Mouse (Mus musculus) liver, embryonic 16.5 days (tissue): Measurements from ENCODE around the gene Gse1. TPM values are rescaled to one million over a fixed set of nuclear protein-coding genes. Genes with fewer than 3 reads are reported as not detected.

Experiments used
- ATAC-seq: fragments of 200-750 bp; cut with Nextera tagmentation; 2 replicates; pipeline ENCODE4 v1.8.0; 2017; ENCODE audit warnings: low read depth, mild to moderate bottlenecking, moderate number of reproducible peaks, moderate library complexity
- H3K27ac ChIP-seq: fragments of 300-500 bp; sonication (generic); 2 replicates; pipeline ENCODE4 v1.5.1; 2014; ENCODE audit warnings: mild to moderate bottlenecking, low read length
- H3K27me3 ChIP-seq: fragments of 300-500 bp; sonication (generic); 2 replicates; pipeline ENCODE4 v1.6.1; 2014; ENCODE audit warnings: low read depth, low read length, mixed read lengths; ENCODE audit not compliant: control insufficient read depth, insufficient read depth
- H3K36me3 ChIP-seq: fragments of 300-500 bp; sonication (generic); 2 replicates; pipeline ENCODE4 v1.6.1; 2014; ENCODE audit warnings: mild to moderate bottlenecking; ENCODE audit not compliant: control insufficient read depth, insufficient read depth
- H3K4me1 ChIP-seq: fragments of 300-500 bp; sonication (generic); 2 replicates; pipeline ENCODE4 v1.6.1; 2014; ENCODE audit warnings: low read depth, low read length, mixed read lengths; ENCODE audit not compliant: control insufficient read depth
- H3K4me2 ChIP-seq: fragments of 300-500 bp; sonication (generic); 2 replicates; pipeline ENCODE4 v1.6.1; 2014; ENCODE audit warnings: low read depth, low read length, mixed read lengths
- H3K4me3 ChIP-seq: fragments of 300-500 bp; sonication (generic); 2 replicates; pipeline ENCODE4 v1.5.1; 2014; ENCODE audit warnings: low read depth, mild to moderate bottlenecking, low read length
- H3K9ac ChIP-seq: fragments of 300-500 bp; sonication (generic); 2 replicates; pipeline ENCODE4 v1.6.1; 2014; ENCODE audit warnings: low read depth, low read length
- H3K9me3 ChIP-seq: fragments of 300-500 bp; sonication (generic); replicated peaks from 2 replicates; pipeline ENCODE4 v1.6.1; 2016; ENCODE audit warnings: low read length; ENCODE audit not compliant: control insufficient read depth
- WGBS: fragments of 180-500 bp; shearing (Covaris S2); extraction: QIAGEN DNeasy Blood & Tissue Kit; methylation state at CpG from one replicate; pipeline ENCODE4 v1.1.7; 2014; ENCODE audit not compliant: insufficient replicate concordance; 5-methylcytosine and 5-hydroxymethylcytosine counted together
- polyA plus RNA-seq: library from polyadenylated mRNA; unstranded; fragments of >200 nt; fragmentation: Nextera tagmentation; extraction: Ambion mirVana; gene quantifications from 2 replicates; pipeline ENCODE4 v1.2.1, GENCODE M21; 2015

Gene Gse1
- 7.6 and 9.5 TPM in 2 replicates for polyA plus RNA-seq

- peak; percentile 75 for ATAC-seq
- Histone ChIP-seq H3K4me3 (peak within 1 kb of the TSS; percentile 55), H3K27me3 (peaks cover 54% of the 10 kb centered on the region), H3K4me2 (peak within 1 kb of the TSS; percentile 73), H3K27ac (no peak within 1 kb of the TSS), H3K4me1 (peaks cover 3% of the 10 kb centered on the region), H3K9ac (peak within 1 kb of the TSS; percentile 20; the same call in 1 of the 2 replicates), H3K9me3 (no peaks in the 10 kb centered on the region), H3K36me3 (no peaks in the 10 kb centered on the region)
- WGBS, result 12% methylated on average over 27 of the region's 52 CpGs
Measured at GRCm38 (mm10) chr8:120227891-120228591, at the start of gene Gse1. Gene Gse1 (plus strand): TSS chr8:120228456.

- Histone ChIP-seq H3K9me3 (no peaks in the 10 kb centered on the region), H3K4me3 (no peak overlapping the region), H3K4me2 (peak overlapping the region; percentile 50), H3K36me3 (no peaks in the 10 kb centered on the region), H3K9ac (no peak overlapping the region), H3K27ac (no peak overlapping the region), H3K4me1 (no peaks in the 10 kb centered on the region; the same call in 1 of the 2 replicates), H3K27me3 (peaks cover 27% of the 10 kb centered on the region)
- under 1% methylated on average over 10 of the region's 10 CpGs for WGBS
- ATAC-seq, result peak; percentile 68
Measured at GRCm38 (mm10) chr8:120179027-120179431, 49.2 kb upstream of the Gse1 start.

GRCm38 (mm10) chr8:120180445-120180970 is 47.7 kb upstream of the Gse1 start:
- Histone ChIP-seq H3K4me3 (no peak overlapping the region), H3K9ac (no peak overlapping the region), H3K36me3 (no peaks in the 10 kb centered on the region), H3K27me3 (peaks cover 25% of the 10 kb centered on the region), H3K9me3 (no peaks in the 10 kb centered on the region), H3K4me1 (no peaks in the 10 kb centered on the region; the same call in 1 of the 2 replicates), H3K27ac (no peak overlapping the region), H3K4me2 (no peak overlapping the region)
- ATAC-seq, result no peak
- 52% methylated on average over 7 of the region's 7 CpGs for WGBS

- no peaks in the 10 kb centered on the region for H3K9me3 ChIP-seq
- ATAC-seq, result no peak
- H3K4me1 ChIP-seq, result no peaks in the 10 kb centered on the region; the same call in 1 of the 2 replicates
- H3K9ac ChIP-seq, result no peak overlapping the region
- no peak overlapping the region for H3K27ac ChIP-seq
- H3K4me2 ChIP-seq, result no peak overlapping the region
- WGBS, result 55% methylated on average over 5 of the region's 5 CpGs
- H3K27me3 ChIP-seq, result peaks cover 23% of the 10 kb centered on the region
- no peaks in the 10 kb centered on the region for H3K36me3 ChIP-seq
- H3K4me3 ChIP-seq, result no peak overlapping the region
Measured at GRCm38 (mm10) chr8:120181274-120181673, 47.0 kb upstream of the Gse1 start.

GRCm38 (mm10) chr8:120181861-120182414 is 46.3 kb upstream of the Gse1 start:
- no peak overlapping the region for H3K27ac ChIP-seq
- 42% methylated on average over 4 of the region's 4 CpGs for WGBS
- no peak overlapping the region for H3K9ac ChIP-seq
- H3K36me3 ChIP-seq, result no peaks in the 10 kb centered on the region
- H3K9me3 ChIP-seq, result no peaks in the 10 kb centered on the region
- H3K27me3 ChIP-seq, result peaks cover 17% of the 10 kb centered on the region
- no peaks in the 10 kb centered on the region; the same call in 1 of the 2 replicates for H3K4me1 ChIP-seq
- H3K4me3 ChIP-seq, result no peak overlapping the region
- H3K4me2 ChIP-seq, result no peak overlapping the region
- no peak for ATAC-seq

GRCm38 (mm10) chr8:120184366-120184765 is 43.9 kb upstream of the Gse1 start:
- ATAC-seq, result no peak
- 44% methylated on average over 9 of the region's 9 CpGs for WGBS
- no peaks in the 10 kb centered on the region for H3K36me3 ChIP-seq
- H3K4me2 ChIP-seq, result no peak overlapping the region
- no peak overlapping the region for H3K27ac ChIP-seq
- no peaks in the 10 kb centered on the region for H3K4me1 ChIP-seq
- no peaks in the 10 kb centered on the region for H3K27me3 ChIP-seq
- no peak overlapping the region for H3K9ac ChIP-seq
- H3K9me3 ChIP-seq, result no peaks in the 10 kb centered on the region
- no peak overlapping the region for H3K4me3 ChIP-seq

- no peak for ATAC-seq
Measured at GRCm38 (mm10) chr8:120184850-120185792, 43.1 kb upstream of the Gse1 start.

GRCm38 (mm10) chr8:120186454-120186853 is 41.8 kb upstream of the Gse1 start:
- no peak overlapping the region for H3K4me2 ChIP-seq
- no peak overlapping the region for H3K4me3 ChIP-seq
- H3K27me3 ChIP-seq, result no peaks in the 10 kb centered on the region
- 62% methylated on average over 8 of the region's 8 CpGs for WGBS
- H3K27ac ChIP-seq, result no peak overlapping the region
- no peaks in the 10 kb centered on the region for H3K9me3 ChIP-seq
- H3K9ac ChIP-seq, result no peak overlapping the region
- ATAC-seq, result no peak
- H3K36me3 ChIP-seq, result no peaks in the 10 kb centered on the region
- H3K4me1 ChIP-seq, result no peaks in the 10 kb centered on the region

More at GRCm38 (mm10) chr8:120184850-120185792, 43.1 kb upstream of the Gse1 start:
- 48% methylated on average over 17 of the region's 17 CpGs for WGBS
- H3K27me3 ChIP-seq, result no peaks in the 10 kb centered on the region
- no peaks in the 10 kb centered on the region for H3K4me1 ChIP-seq
- H3K27ac ChIP-seq, result no peak overlapping the region
- no peak overlapping the region for H3K4me2 ChIP-seq
- no peak overlapping the region for H3K4me3 ChIP-seq
- no peaks in the 10 kb centered on the region for H3K36me3 ChIP-seq
- no peaks in the 10 kb centered on the region for H3K9me3 ChIP-seq
- no peak overlapping the region for H3K9ac ChIP-seq
